Mouse (Mus musculus) embryonic facial prominence, embryonic 10.5 days (tissue): ENCODE results near the gene Rapgef4. TPM values are rescaled to one million over a fixed set of nuclear protein-coding genes. Genes with fewer than 3 reads are reported as not detected.

Experiments
- DNase-seq: peaks from one replicate; pipeline ENCODE4 v3.0.0-alpha.2; 2017; ENCODE audit warnings: low spot score
- H3K27ac ChIP-seq: fragments of 300-500 bp; sonication (generic); replicated peaks from 2 replicates; pipeline ENCODE4 v1.5.1; 2016; ENCODE audit warnings: mild to moderate bottlenecking
- H3K27me3 ChIP-seq: fragments of 300-500 bp; sonication (generic); replicated peaks from 2 replicates; pipeline ENCODE4 v1.6.1; 2016; ENCODE audit warnings: low read depth, mild to moderate bottlenecking; ENCODE audit not compliant: poor library complexity, severe bottlenecking
- H3K36me3 ChIP-seq: fragments of 300-500 bp; sonication (generic); replicated peaks from 2 replicates; pipeline ENCODE4 v1.6.1; 2016; ENCODE audit warnings: mild to moderate bottlenecking, moderate library complexity
- H3K4me1 ChIP-seq: fragments of 300-500 bp; sonication (generic); 2 replicates; pipeline ENCODE4 v1.6.1; 2016
- H3K4me3 ChIP-seq: fragments of 300-500 bp; sonication (generic); 2 replicates; pipeline ENCODE4 v1.5.1; 2016; ENCODE audit warnings: mild to moderate bottlenecking, moderate library complexity
- H3K9me3 ChIP-seq: fragments of 300-500 bp; sonication (generic); 2 replicates; pipeline ENCODE4 v1.6.1; 2016; ENCODE audit warnings: mild to moderate bottlenecking
- WGBS: fragments of 180-500 bp; shearing (Covaris S2); methylation state at CpG from one replicate; pipeline ENCODE4 v1.1.7; 2016; 5-methylcytosine and 5-hydroxymethylcytosine counted together
- polyA plus RNA-seq: library from polyadenylated mRNA; unstranded; fragments of >200 nt; fragmentation: Nextera tagmentation; extraction: Ambion mirVana; gene quantifications from 2 replicates; pipeline ENCODE4 v1.2.1, GENCODE M21; 2016

The Rapgef4 gene
- polyA plus RNA-seq, 1 experiment from 2014 or later: 2.9 TPM

- 67% methylated on average over 6 of the region's 6 CpGs for WGBS
- 0 out of 2 replicates have a peak, but pooled peaks cover 10% of the 10 kb centered on the region for H3K4me1 ChIP-seq
- DNase-seq: peak; percentile 18
- H3K9me3 ChIP-seq: no peaks in the 10 kb centered on the region
- H3K36me3 ChIP-seq: no peaks in the 10 kb centered on the region
- H3K4me3 ChIP-seq: no peak overlapping the region
- H3K27me3 ChIP-seq: peaks cover 10% of the 10 kb centered on the region
- H3K27ac ChIP-seq: no peak overlapping the region
These were observed 7.5 kb downstream of the Rapgef4 start for GRCm38 (mm10) chr2:71988572-71988971.

DNA sequence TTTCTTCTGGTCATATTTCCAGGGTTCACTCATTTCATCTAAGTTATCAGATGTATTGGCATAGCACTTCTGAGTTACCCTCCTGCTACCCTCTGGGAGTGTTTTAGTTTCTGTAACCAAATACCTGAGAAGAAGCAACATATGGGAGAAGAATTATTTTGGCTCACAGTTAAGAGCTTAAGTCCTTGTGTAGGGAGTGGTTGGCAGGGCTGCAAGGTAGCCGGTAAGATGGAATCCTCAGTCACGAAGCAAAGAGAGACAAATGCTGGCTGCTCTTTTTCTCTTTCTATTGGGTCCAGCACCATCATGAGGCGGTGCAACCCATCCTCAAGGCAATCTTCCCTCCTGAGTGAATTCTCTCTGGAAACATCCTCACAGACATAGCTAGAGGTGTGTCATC, 11.1 kb downstream of the Rapgef4 start:
- 93% methylated on average over 3 of the region's 3 CpGs for WGBS
- no peak for DNase-seq
- Histone ChIP-seq H3K27me3 (no peaks in the 10 kb centered on the region), H3K27ac (no peak overlapping the region), H3K4me3 (no peak overlapping the region), H3K9me3 (0 out of 2 replicates have a peak, but pooled peaks cover 2% of the 10 kb centered on the region), H3K4me1 (0 out of 2 replicates have a peak, but pooled peaks cover 10% of the 10 kb centered on the region), H3K36me3 (no peaks in the 10 kb centered on the region)

GRCm38 (mm10) chr2:71993729-71994423, 12.8 kb downstream of the Rapgef4 start:
- H3K27ac ChIP-seq: no peak overlapping the region
- 88% methylated on average over 5 of the region's 5 CpGs for WGBS
- no peak overlapping the region for H3K4me3 ChIP-seq
- peaks cover under 1% of the 10 kb centered on the region; the same call in 1 of the 2 replicates for H3K4me1 ChIP-seq
- H3K36me3 ChIP-seq: no peaks in the 10 kb centered on the region
- DNase-seq: no peak
- H3K9me3 ChIP-seq: 0 out of 2 replicates have a peak, but pooled peaks cover 2% of the 10 kb centered on the region
- H3K27me3 ChIP-seq: no peaks in the 10 kb centered on the region

DNA sequence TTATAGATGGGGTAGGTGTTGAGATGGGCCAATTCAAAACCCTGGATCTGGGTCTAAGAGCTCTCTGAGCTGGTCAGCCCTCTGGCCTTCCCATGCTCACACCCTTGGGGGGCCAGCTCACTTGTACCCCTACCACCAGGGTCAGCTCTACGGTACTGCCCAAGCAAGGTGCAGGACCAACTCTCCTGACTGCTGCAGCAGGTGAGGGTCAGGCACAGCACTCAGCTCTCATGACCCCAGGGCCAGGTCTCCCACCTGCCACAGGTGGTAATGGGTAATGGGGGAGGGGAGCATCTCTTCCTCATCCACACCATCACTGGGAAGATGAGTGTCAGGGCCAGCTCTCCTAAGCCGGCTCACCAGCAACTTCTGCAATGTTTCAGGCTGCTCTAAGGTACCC, 17.5 kb downstream of the Rapgef4 start:
- DNase-seq: no peak
- 0 out of 2 replicates have a peak, but pooled peaks cover 2% of the 10 kb centered on the region for H3K9me3 ChIP-seq
- H3K27me3 ChIP-seq: no peaks in the 10 kb centered on the region
- H3K4me1 ChIP-seq: no peaks in the 10 kb centered on the region; the same call in 1 of the 2 replicates
- H3K27ac ChIP-seq: no peak overlapping the region
- 95% methylated on average over 2 of the region's 2 CpGs for WGBS
- H3K36me3 ChIP-seq: no peaks in the 10 kb centered on the region
- H3K4me3 ChIP-seq: no peak overlapping the region

GRCm38 (mm10) chr2:72000102-72000501, 19.1 kb downstream of the Rapgef4 start:
- 86% methylated on average over 2 of the region's 2 CpGs for WGBS

GRCm38 (mm10) chr2:72002843-72003370, 21.9 kb downstream of the Rapgef4 start:
- no peak overlapping the region for H3K4me3 ChIP-seq
- no peaks in the 10 kb centered on the region for H3K36me3 ChIP-seq
- no peaks in the 10 kb centered on the region; the same call in 1 of the 2 replicates for H3K4me1 ChIP-seq
- peaks cover 5% of the 10 kb centered on the region; the same call in 1 of the 2 replicates for H3K9me3 ChIP-seq
- no peak for DNase-seq
- no peaks in the 10 kb centered on the region for H3K27me3 ChIP-seq
- no peak overlapping the region for H3K27ac ChIP-seq
- WGBS: 78% methylated on average over 5 of the region's 5 CpGs

More at GRCm38 (mm10) chr2:72000102-72000501, 19.1 kb downstream of the Rapgef4 start:
- H3K27me3 ChIP-seq: no peaks in the 10 kb centered on the region
- H3K36me3 ChIP-seq: no peaks in the 10 kb centered on the region
- no peak overlapping the region for H3K4me3 ChIP-seq
- no peak for DNase-seq
- H3K27ac ChIP-seq: no peak overlapping the region
- H3K4me1 ChIP-seq: no peaks in the 10 kb centered on the region; the same call in 1 of the 2 replicates
- H3K9me3 ChIP-seq: no peaks in the 10 kb centered on the region

DNA sequence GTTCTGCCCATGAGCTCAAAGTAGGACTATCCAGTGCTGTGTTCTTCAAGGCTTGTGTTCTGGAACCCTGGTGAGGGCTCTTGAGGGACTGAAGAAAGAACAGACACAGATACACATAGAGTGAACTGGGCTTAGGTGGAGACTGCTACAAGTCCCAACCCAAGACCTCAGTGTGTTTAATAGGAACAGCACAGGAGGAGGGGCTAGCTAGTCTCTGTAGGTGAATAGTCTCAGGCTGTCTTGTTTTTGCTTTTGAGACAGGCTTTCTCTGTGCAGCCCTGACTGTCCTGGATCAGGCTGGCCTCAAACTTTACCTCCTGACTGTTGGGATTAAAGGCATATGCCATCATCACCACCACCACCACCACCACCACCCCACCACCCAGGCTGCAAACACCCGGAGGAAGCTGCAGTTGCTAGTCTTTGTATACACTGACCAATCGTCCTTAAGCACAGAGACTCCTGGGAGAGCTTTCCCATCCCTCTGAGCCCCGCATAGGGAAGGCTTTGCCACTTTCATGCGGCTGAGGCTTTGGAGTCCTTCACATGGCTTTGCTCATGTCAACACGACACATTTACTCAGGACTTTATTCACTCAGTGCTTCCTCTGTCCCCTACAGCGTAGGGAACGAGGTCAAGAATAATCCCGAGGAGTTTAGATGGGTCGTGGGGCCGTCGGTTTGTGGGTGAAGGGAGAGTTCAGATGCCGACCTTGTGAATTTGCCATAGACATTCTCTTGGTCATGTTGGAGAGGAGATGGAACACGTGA, 22.9 kb downstream of the Rapgef4 start:
- WGBS: 87% methylated on average over 13 of the region's 13 CpGs
- peaks cover 6% of the 10 kb centered on the region; the same call in 1 of the 2 replicates for H3K9me3 ChIP-seq
- no peak overlapping the region for H3K27ac ChIP-seq
- DNase-seq: no peak
- no peaks in the 10 kb centered on the region for H3K4me1 ChIP-seq
- H3K27me3 ChIP-seq: no peaks in the 10 kb centered on the region
- H3K36me3 ChIP-seq: no peaks in the 10 kb centered on the region
- H3K4me3 ChIP-seq: no peak overlapping the region

DNA sequence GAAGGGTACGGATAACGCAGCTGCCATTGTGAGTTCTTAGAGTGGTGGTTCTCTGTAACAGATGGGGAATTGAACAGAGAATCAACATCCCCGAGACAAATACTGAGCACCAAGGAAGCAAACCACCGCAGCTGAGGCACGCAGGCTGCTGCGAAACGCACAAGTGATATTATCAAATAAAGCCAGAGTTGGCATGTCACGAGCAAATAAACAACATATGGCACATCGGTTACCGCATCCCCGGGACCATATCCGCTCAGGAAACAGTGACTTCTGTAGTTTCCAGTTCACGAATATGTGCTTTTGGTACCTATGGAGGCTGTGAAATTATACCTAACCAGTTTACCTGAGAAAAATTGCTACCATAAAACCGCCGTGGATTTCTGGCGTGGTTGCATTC, 24.0 kb downstream of the Rapgef4 start:
- 93% methylated on average over 16 of the region's 16 CpGs for WGBS
- Histone ChIP-seq H3K4me3 (no peak overlapping the region), H3K27me3 (no peaks in the 10 kb centered on the region), H3K9me3 (peaks cover 6% of the 10 kb centered on the region; the same call in 1 of the 2 replicates), H3K4me1 (no peaks in the 10 kb centered on the region), H3K36me3 (no peaks in the 10 kb centered on the region), H3K27ac (no peak overlapping the region)
- no peak for DNase-seq

DNA sequence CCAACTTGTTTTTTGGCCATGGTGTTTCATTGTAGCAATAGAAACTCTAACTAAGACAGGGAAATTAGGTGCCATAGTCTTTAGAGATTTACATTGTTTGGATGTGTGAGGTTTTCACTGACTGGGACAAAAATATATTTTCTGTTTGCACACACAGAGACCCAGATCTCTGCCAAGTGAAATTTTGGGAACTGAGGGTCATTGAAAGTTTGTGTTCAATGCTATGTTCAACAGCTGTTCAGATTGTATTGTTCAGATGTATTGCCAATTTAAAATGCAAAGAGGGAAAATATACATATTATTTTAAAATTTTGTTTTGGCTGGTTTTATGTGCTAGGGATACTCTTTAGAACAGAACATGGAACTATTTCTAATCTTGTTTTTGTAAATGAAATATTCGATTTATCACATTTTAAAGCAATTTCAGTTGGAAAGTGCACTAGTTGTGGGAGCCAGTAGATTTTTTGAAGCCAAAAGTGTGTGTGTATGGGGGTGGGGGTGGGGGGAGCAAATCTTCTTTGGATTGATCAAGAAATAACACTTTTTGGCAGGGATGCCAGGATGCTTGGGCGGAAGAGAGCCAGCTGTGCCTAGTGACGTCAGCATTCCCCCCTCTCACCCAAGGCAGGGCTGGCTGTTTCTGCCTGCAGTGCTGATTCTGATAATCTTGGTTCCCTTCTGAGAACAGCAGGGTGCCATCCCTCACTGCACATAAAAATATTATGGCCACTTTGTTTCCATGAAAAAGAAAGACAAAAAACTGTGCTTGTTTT, 28.6 kb downstream of the Rapgef4 start:
- Histone ChIP-seq H3K36me3 (no peaks in the 10 kb centered on the region), H3K4me3 (no peak overlapping the region), H3K4me1 (no peaks in the 10 kb centered on the region), H3K9me3 (peaks cover 6% of the 10 kb centered on the region; the same call in 1 of the 2 replicates), H3K27ac (no peak overlapping the region), H3K27me3 (no peaks in the 10 kb centered on the region)
- 77% methylated on average over 3 of the region's 3 CpGs for WGBS
- DNase-seq: no peak

DNA sequence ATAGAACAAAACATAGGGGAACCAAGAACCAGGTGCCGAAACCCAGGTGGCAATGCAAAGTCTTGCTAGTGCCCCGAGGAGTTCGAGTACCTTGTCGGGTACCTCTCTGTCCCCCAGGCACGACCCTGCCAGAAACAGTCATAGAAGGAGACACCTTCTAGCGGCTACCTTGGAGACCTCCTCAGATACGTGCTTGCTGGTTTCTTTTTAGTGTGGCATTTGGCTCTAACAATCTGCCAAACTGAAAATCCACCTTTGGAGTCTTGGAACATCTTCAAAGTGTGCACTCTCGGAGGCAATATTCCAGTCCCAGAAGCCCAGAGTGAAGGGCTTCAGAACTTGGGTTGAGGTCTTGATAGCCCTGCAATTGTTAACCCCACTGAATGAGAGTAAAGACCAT, 34.3 kb downstream of the Rapgef4 start:
- Histone ChIP-seq H3K27me3 (no peaks in the 10 kb centered on the region), H3K4me3 (no peak overlapping the region), H3K9me3 (no peaks in the 10 kb centered on the region), H3K36me3 (no peaks in the 10 kb centered on the region), H3K27ac (no peak overlapping the region), H3K4me1 (no peaks in the 10 kb centered on the region)
- no peak for DNase-seq
- WGBS: 86% methylated on average over 8 of the region's 8 CpGs

- Histone ChIP-seq H3K4me3 (no peak overlapping the region), H3K27me3 (no peaks in the 10 kb centered on the region), H3K36me3 (no peaks in the 10 kb centered on the region), H3K27ac (no peak overlapping the region), H3K9me3 (no peaks in the 10 kb centered on the region), H3K4me1 (no peaks in the 10 kb centered on the region)
- no peak for DNase-seq
- WGBS: 43% methylated on average over 5 of the region's 5 CpGs
These were observed 35.0 kb downstream of the Rapgef4 start for GRCm38 (mm10) chr2:72016013-72016412.

- H3K4me1 ChIP-seq: no peaks in the 10 kb centered on the region
- no peaks in the 10 kb centered on the region for H3K9me3 ChIP-seq
- H3K4me3 ChIP-seq: no peak overlapping the region
- 81% methylated on average over 2 of the region's 2 CpGs for WGBS
- H3K27me3 ChIP-seq: no peaks in the 10 kb centered on the region
- DNase-seq: no peak
- no peaks in the 10 kb centered on the region for H3K36me3 ChIP-seq
- H3K27ac ChIP-seq: no peak overlapping the region
These were observed 36.1 kb downstream of the Rapgef4 start for GRCm38 (mm10) chr2:72017168-72017567.
